Mouse (Mus musculus) liver, postnatal 0 days (tissue): ENCODE results near the gene Zfp663.
A peak's percentile ranks its signal among the peaks of the same experiment; 100 is the strongest.

Experiments used
- CTCF ChIP-seq: sonication (generic); IDR thresholded peaks from 2 replicates; pipeline ENCODE4 v1.5.1; 2016; ENCODE audit warnings: antibody characterized with exemption, low read depth
- EP300 ChIP-seq: IDR thresholded peaks from 2 replicates; pipeline ENCODE4 v1.6.1; 2016; ENCODE audit warnings: antibody characterized with exemption, low read depth, mild to moderate bottlenecking

DNA sequence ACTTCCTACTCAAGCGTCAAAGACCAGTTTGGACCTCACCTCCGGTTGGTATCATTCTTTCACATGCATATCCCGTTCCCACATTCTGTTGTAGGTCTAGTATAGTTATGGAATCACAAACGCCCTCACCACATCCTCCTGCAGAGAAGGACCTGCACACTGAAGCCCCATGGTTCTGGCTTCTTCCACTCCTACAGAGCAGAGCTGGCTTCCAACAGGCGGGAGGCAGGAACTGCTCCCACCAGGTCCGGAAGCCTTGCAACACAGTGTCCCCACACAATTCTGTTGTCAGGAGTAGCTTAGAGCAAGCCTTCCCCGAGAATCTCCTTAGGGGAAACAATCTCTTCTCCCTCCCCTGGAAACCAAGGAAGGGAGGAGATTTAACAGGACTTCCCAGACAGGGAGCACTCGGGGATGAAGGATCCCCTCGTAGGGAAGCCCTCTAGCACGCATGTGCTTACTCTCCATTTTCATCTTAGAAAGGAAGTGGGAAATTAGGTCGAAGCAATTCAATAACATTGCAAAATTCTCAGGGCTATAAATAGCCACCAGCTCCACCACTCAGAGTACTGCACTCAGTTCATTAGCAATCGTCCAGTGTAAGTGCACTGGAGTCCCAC is 47.9 kb downstream of the Zfp663 start:
- no peak for TF ChIP-seq CTCF
- TF ChIP-seq EP300: peak; percentile 62; the same call in 1 of the 2 replicates
